Mouse (Mus musculus) midbrain, postnatal 0 days (tissue): ENCODE measurements around the gene Taf6. TPM values are rescaled to one million over a fixed set of nuclear protein-coding genes. Genes with fewer than 3 reads are reported as not detected.

Source experiments
- ATAC-seq: fragments of 200-750 bp; cut with Nextera tagmentation; 2 replicates; pipeline ENCODE4 v1.8.0; 2017; ENCODE audit warnings: moderate number of reproducible peaks, mild to moderate bottlenecking, moderate TSS enrichment, moderate library complexity; ENCODE audit not compliant: low FRiP score
- DNase-seq: peaks from one replicate; pipeline ENCODE4 v3.0.0-alpha.2; 2015; ENCODE audit warnings: low spot score
- H3K27ac ChIP-seq: fragments of 300-500 bp; sonication (generic); 2 replicates; pipeline ENCODE4 v1.5.1; 2014; ENCODE audit warnings: low read depth, mild to moderate bottlenecking, low read length, mixed read lengths
- H3K27me3 ChIP-seq: fragments of 300-500 bp; sonication (generic); 2 replicates; pipeline ENCODE4 v1.6.1; 2014; ENCODE audit warnings: low read length, control low read depth, mixed read lengths; ENCODE audit not compliant: insufficient read depth
- H3K36me3 ChIP-seq: fragments of 300-500 bp; sonication (generic); 2 replicates; pipeline ENCODE4 v1.6.1; 2014; ENCODE audit warnings: low read length, control low read depth, mixed read lengths; ENCODE audit not compliant: insufficient read depth
- H3K4me1 ChIP-seq: fragments of 300-500 bp; sonication (generic); 2 replicates; pipeline ENCODE4 v1.6.1; 2014; ENCODE audit warnings: mild to moderate bottlenecking, control low read depth, antibody characterized with exemption, low read length, mixed read lengths; ENCODE audit not compliant: insufficient read depth
- H3K4me2 ChIP-seq: fragments of 300-500 bp; sonication (generic); 2 replicates; pipeline ENCODE4 v1.6.1; 2014; ENCODE audit warnings: low read depth, mild to moderate bottlenecking, low read length, mixed read lengths; ENCODE audit not compliant: poor library complexity, severe bottlenecking
- H3K4me3 ChIP-seq: fragments of 300-500 bp; sonication (generic); 2 replicates; pipeline ENCODE4 v1.5.1; 2014; ENCODE audit warnings: low read depth, mild to moderate bottlenecking, low read length, moderate library complexity
- H3K9ac ChIP-seq: fragments of 300-500 bp; sonication (generic); replicated peaks from 2 replicates; pipeline ENCODE4 v1.6.1; 2014; ENCODE audit warnings: mild to moderate bottlenecking, low read length, moderate library complexity, mixed read lengths; ENCODE audit not compliant: poor library complexity, severe bottlenecking
- H3K9me3 ChIP-seq: fragments of 300-500 bp; sonication (generic); 2 replicates; pipeline ENCODE4 v1.6.1; 2016; ENCODE audit warnings: low read length, control low read depth
- CTCF ChIP-seq: IDR thresholded peaks from 2 replicates; pipeline ENCODE4 v1.5.1; 2016; ENCODE audit warnings: antibody characterized with exemption, mild to moderate bottlenecking
- WGBS: fragments of 180-500 bp; shearing (Covaris S2); extraction: QIAGEN DNeasy Blood & Tissue Kit; methylation state at CpG from one replicate; pipeline ENCODE4 v1.1.7; 2014; 5-methylcytosine and 5-hydroxymethylcytosine counted together
- polyA plus RNA-seq: library from polyadenylated mRNA; unstranded; fragments of >200 nt; fragmentation: Nextera tagmentation; extraction: Ambion mirVana; gene quantifications from 2 replicates; pipeline ENCODE4 v1.2.1, GENCODE M21; 2015
- total RNA-seq: library from RNA; depleted of rRNA; stranded (reverse); fragments of >200 nt; gene quantifications from 2 replicates; pipeline ENCODE4 v1.2.3, GENCODE M21; 2014

Taf6 gene
- total and polyA plus RNA-seq, 2 experiments from 2014 or later, result 49.8 to 90.3 TPM

GRCm38 (mm10) chr5:138207873-138208272 is 20.6 kb upstream of the Taf6 start:
- Histone ChIP-seq H3K4me3 (no peak overlapping the region), H3K36me3 (no peaks in the 10 kb centered on the region), H3K4me2 (no peak overlapping the region), H3K9me3 (no peaks in the 10 kb centered on the region), H3K4me1 (no peaks in the 10 kb centered on the region), H3K27me3 (no peaks in the 10 kb centered on the region), H3K9ac (no peak overlapping the region), H3K27ac (no peak overlapping the region)
- no peak for TF ChIP-seq CTCF
- DNase-seq (no peak), ATAC-seq (no peak)
- 89% methylated on average over 4 of the region's 4 CpGs for WGBS

- no peaks in the 10 kb centered on the region for H3K36me3 ChIP-seq
- H3K4me2 ChIP-seq, result no peak overlapping the region
- DNase-seq (no peak), ATAC-seq (no peak)
- H3K4me1 ChIP-seq, result no peaks in the 10 kb centered on the region
- no peaks in the 10 kb centered on the region for H3K9me3 ChIP-seq
- H3K27ac ChIP-seq, result no peak overlapping the region
- no peak for TF ChIP-seq CTCF
- no peaks in the 10 kb centered on the region for H3K27me3 ChIP-seq
- no peak overlapping the region for H3K4me3 ChIP-seq
- WGBS, result 82% methylated on average over 1 of the region's 1 CpGs
- no peak overlapping the region for H3K9ac ChIP-seq
Observed at GRCm38 (mm10) chr5:138207253-138207652, 20.0 kb upstream of the Taf6 start.

GRCm38 (mm10) chr5:138202086-138202485 is 14.8 kb upstream of the Taf6 start:
- TF ChIP-seq CTCF, result no peak
- ATAC-seq, result no peak
- H3K27ac ChIP-seq, result no peak overlapping the region
- H3K4me3 ChIP-seq, result no peak overlapping the region
- no peaks in the 10 kb centered on the region for H3K9me3 ChIP-seq
- no peak overlapping the region for H3K9ac ChIP-seq
- no peak for DNase-seq
- H3K27me3 ChIP-seq, result no peaks in the 10 kb centered on the region
- 83% methylated on average over 3 of the region's 3 CpGs for WGBS
- no peak overlapping the region for H3K4me2 ChIP-seq
- no peaks in the 10 kb centered on the region for H3K4me1 ChIP-seq
- no peaks in the 10 kb centered on the region for H3K36me3 ChIP-seq

- H3K4me1 ChIP-seq, result peaks cover 3% of the 10 kb centered on the region; the same call in 1 of the 2 replicates
- no peak overlapping the region for H3K27ac ChIP-seq
- H3K4me3 ChIP-seq, result no peak overlapping the region
- DNase-seq, result peak; percentile 31
- H3K9me3 ChIP-seq, result no peaks in the 10 kb centered on the region
- no peak overlapping the region for H3K4me2 ChIP-seq
- no peaks in the 10 kb centered on the region for H3K36me3 ChIP-seq
- TF ChIP-seq CTCF, result peak; percentile 66
- no peaks in the 10 kb centered on the region for H3K27me3 ChIP-seq
- H3K9ac ChIP-seq, result no peak overlapping the region
- ATAC-seq, result no peak
- 0% methylated on average over 1 of the region's 1 CpGs for WGBS
Observed at GRCm38 (mm10) chr5:138199576-138199975, 12.3 kb upstream of the Taf6 start.

- Histone ChIP-seq H3K9me3 (no peaks in the 10 kb centered on the region), H3K36me3 (peaks cover 12% of the 10 kb centered on the region; the same call in 1 of the 2 replicates), H3K27ac (no peak overlapping the region), H3K27me3 (no peaks in the 10 kb centered on the region), H3K4me2 (peak overlapping the region; percentile 95), H3K9ac (peak overlapping the region; percentile 86), H3K4me3 (peak overlapping the region; percentile 76), H3K4me1 (peaks cover 3% of the 10 kb centered on the region; the same call in 1 of the 2 replicates)
- 64% methylated on average over 7 of the region's 7 CpGs for WGBS
- ATAC-seq, result no peak
- TF ChIP-seq CTCF, result no peak
- DNase-seq, result no peak
Observed at GRCm38 (mm10) chr5:138195463-138195862, 8.2 kb upstream of the Taf6 start.

- Histone ChIP-seq H3K4me1 (peaks cover 3% of the 10 kb centered on the region; the same call in 1 of the 2 replicates), H3K9me3 (no peaks in the 10 kb centered on the region), H3K4me3 (peak overlapping the region; percentile 76), H3K9ac (peak overlapping the region; percentile 86), H3K4me2 (peak overlapping the region; percentile 95), H3K36me3 (peaks cover 17% of the 10 kb centered on the region; the same call in 1 of the 2 replicates), H3K27me3 (no peaks in the 10 kb centered on the region), H3K27ac (peak overlapping the region; percentile 92)
- peak; percentile 9; the same call in 1 of the 2 replicates for TF ChIP-seq CTCF
- ATAC-seq (peak; percentile 70), DNase-seq (peak; percentile 46)
- WGBS, result under 1% methylated on average over 29 of the region's 29 CpGs
Observed at GRCm38 (mm10) chr5:138194755-138195345, 7.6 kb upstream of the Taf6 start.
